Mouse (Mus musculus) bone marrow, adult 2 months (tissue): ENCODE results near the gene Upp1.

Source experiments
- CTCF ChIP-seq: fragments of 200-500 bp; IDR thresholded peaks from 2 replicates; pipeline ENCODE4 v1.5.1; 2011; ENCODE audit warnings: low read length, control low read depth; ENCODE audit not compliant: control insufficient read depth, insufficient read depth
- POLR2A ChIP-seq: fragments of 200-500 bp; IDR thresholded peaks from 2 replicates; pipeline ENCODE4 v1.6.1; 2011; ENCODE audit warnings: low read depth, mild to moderate bottlenecking, control low read depth, low read length, borderline replicate concordance; ENCODE audit not compliant: control insufficient read depth

GRCm38 (mm10) chr11:9167331-9167730, 49.4 kb downstream of the Upp1 start:
- TF ChIP-seq CTCF (no peak), POLR2A (no peak)
